Mouse (Mus musculus): ENCODE measurements at regions not wholly inside any gene's neighbourhood (a gene's known extent, or its start where the extent isn't known, plus 50 kb on each side); places are given as distances from the start of the nearest gene placed in this dataset.

DNA sequence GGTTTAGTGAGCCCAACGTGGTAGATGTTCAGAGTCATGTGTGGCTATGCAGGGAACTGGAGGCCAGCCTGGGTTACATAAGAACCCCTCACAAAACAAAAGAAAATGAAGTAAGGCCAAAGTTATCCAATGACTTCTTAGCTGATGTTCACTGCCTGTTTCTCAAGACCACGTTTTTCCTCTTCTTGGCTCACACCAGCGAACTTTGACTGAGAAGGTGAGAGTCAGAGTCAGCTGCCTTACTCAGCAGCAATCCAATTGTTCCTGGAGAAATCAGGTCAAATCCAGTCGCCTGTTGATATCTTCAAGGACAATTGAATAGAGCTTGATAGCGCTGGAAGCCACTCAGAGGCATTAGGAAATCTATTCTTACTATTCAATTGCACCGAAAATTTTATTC is 142.0 kb upstream of the Mast4 start:
- TF ChIP-seq POLR2A (IDR thresholded peaks at IDR 0.05; ENCODE audit: borderline replicate concordance, insufficient read depth, low read length) (no peak), CTCF (IDR thresholded peaks at IDR 0.05; ENCODE audit: borderline replicate concordance, insufficient read depth, low read depth, low read length) (no peak)

Data from cerebellum, adult 2 months (tissue).